Mouse (Mus musculus) thymus, adult 18-20 months (tissue): ENCODE measurements around the gene Zfand4.
"Not testable (repeated sequence)": the region's sequence is repeated elsewhere in the genome, so short reads cannot be mapped to it uniquely, and the experiment has no call there.

Experiments used
- DNase-seq, 2 experiments: peaks; one replicate each; pipeline ENCODE4 v3.0.0; 2022; ENCODE audit warnings: mixed read lengths in 2 of 2

The Zfand4 gene

DNA sequence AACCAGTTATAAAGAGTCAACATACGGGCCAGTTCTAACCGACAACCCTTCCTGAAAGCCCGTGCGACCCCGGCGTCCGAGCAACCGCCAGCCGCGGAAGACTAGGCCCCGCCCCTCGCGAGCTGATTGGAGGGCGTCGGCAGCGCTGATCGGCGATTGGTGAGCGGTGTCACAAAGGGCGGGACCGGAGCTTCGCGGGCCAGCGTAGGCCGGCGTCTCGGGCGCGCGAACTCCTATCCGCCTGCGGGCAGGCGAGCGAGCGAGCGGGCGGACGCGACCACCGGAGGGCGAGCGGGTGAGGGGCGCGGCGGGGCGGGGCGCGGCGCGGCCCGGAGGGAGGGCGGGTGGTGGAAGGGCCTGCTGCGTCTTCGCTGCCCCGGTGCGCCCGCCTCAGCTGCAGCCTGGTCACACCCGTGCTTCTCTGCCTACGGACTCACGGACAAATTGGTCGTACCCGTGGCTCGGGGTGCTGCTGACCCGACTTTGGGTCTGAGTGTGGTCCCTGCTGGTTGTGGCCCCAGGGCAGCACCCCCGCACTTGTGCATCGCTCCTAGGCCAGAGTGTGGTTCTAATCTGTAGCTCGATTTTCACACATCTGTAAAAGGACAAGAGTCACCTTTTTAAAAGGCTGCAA is at the start of gene Zfand4:
TSS of gene Zfand4 (plus strand) at position 205 of the 634 bp plus-strand sequence.
- DNase-seq = peak; percentile 87

DNA sequence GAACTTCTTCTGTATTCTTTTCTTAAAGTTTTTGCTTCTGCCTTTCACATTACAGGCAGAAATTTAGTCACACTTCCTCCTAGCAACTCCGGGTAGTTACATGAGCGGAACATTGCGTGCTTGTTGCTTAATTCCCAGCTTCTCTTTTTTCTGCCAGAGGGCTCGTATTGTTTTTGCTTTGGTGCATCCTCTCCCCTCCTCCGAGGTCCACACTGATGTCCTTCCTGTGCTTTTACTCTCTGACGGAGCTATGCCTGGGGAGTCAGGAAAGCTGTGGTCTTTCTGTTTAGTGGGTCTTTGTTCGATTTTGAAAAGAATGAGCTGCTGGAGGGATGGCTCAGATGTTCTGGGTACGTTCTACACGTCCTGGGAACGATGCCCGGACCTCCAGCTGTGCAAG is 36.3 kb upstream of the Zfand4 start:
- no peak for DNase-seq

DNA sequence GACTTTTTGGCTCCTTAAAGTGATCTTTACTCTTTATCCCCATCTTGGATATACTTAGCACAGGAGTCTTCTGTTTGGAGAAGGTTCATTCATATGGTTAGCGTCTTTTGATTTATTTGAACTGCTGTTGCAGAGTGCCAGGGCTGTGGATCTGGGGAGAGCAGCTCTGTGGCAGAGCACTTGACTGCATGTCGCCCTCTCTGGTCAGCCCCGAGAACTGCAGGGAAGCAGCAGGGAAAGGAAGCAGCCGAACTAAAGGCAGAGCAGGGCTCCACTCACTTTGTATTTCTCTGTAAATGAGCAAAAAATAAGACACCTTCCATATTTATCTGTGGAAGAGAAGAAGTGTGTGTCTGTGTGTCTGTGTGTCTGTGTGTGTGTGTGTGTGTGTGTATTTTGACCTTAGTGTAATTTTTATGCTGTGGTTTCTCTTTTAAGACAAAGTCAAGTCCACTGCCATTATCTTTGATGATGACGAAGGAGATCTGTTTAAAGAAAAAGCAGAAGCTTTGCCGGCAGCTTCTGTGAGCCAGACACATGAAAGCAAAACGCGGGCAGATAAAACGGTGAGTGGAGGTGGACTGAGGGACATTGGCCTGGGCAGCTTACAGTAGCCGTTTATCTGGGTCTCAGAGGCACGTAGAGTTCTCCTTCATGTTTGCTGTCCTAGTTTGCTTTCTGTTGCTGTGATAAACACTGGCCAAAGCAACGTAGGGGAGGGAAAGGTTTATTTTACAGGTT is 35.1 kb upstream of the Zfand4 start:
- DNase-seq = peak; percentile 18 to 22

DNA sequence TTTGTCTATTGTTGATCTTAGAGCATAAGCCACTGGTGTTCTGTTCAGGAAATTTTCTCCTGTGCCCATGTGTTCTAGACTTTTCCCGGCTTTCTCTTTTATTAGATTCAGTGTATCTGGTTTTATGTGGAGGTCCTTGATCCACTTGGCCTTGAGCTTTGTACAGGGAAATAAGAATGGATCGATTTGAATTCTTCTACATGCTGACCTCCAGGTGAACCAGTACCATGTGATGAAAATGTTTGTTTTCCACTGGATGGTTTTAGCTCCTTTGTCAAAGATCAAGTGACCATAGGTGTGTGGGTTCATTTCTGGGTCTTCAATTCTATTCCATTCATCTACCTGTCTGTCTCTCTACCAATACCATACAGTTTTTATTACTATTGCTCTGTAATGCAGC is 29.2 kb upstream of the Zfand4 start:
- not testable (repeated sequence) for DNase-seq

DNA sequence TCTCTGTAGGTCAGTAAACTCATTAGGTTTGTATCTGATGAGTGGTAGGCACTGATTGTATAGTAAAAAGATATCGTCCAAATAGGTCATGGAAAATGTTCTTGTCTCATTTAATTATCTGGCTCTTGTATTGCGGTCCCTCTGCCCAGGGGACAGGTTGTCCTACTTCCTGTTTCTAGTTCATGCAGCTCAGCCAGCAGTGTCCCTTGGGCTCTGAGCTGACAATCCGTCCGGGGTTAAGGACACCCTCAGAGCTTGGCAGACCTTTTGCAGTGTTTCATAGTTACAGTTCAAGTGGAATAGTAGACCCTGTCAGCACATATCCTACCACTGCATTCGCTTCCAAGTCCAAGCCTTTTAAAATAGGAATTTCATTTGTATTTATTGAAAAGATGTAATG is 28.7 kb upstream of the Zfand4 start:
- no peak for DNase-seq

DNA sequence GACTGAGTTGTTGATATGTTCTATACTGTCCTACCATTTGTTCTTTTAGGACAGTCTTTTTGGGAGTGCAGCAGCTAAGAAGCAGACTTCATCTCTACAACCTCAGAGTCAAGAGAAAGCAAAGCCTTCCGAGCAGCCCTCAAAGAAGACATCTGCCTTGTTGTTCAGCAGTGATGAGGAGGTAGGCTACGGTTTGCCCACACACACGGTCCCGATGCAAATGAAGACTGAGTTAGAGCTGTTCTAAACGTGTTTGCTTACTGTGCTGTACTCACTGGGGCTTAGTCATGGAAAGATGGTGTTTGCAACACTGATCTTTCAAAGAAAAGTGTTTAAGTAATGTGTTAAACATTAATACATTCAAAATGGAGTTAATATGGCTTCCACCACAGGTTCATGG is 25.9 kb upstream of the Zfand4 start:
- no peak for DNase-seq

DNA sequence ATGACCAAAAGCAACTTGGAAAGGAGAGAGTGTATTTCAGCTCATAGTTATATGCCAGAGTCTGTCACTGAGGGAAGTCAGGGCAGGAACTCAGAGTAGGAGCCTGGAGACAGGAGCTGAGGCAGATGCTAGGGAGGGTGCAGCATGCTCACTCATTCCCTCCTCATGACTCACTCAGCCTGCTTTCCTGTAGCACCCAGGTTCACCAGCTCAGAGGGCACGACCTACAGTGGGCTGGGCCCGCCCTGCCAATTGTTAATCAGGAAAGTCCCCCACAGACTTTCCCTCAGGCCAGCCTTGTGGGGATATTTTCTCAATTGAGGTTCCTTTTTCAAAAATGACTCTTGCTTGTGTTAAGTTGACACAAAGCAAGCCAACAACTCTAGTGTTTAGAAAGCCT is 23.7 kb upstream of the Zfand4 start:
- no peak for DNase-seq

DNA sequence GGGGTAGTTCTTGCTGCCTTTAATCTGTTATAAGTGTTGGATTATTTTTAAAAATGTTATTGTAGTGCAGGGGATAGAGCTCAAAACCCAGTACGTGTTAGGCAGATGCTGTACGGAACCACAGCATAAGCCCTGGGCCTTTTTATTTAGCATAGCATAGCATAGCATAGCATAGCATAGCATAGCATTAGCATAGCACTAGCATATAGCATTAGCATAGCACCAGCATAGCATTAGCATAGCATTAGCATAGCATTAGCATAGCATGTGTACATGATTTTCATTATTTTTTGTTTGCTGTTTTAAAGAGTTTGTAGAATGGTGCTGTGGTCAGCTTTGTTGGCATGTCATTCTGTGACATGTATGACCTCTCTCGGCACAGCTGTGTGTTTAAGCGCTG is 4.4 kb upstream of the Zfand4 start:
- no peak for DNase-seq

DNA sequence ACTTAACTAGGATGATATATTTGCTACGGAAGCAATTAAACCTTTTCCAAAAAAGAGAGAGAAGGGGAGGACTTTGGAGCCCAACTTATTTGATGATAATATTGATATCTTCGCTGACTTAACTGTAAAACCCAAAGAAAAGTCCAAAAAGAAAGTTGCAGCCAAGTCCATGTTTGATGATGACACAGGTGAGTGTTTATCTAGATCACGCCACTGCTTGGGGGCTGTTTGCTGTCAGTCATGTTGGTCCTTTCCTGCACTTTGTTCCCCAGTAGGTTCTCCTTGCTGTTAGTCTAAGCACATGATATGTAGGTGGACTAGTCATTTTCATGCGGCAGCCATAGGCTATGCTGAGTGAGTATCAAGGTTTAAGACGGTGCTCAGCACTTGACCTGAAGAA is 3.5 kb upstream of the Zfand4 start:
- DNase-seq = no peak

DNA sequence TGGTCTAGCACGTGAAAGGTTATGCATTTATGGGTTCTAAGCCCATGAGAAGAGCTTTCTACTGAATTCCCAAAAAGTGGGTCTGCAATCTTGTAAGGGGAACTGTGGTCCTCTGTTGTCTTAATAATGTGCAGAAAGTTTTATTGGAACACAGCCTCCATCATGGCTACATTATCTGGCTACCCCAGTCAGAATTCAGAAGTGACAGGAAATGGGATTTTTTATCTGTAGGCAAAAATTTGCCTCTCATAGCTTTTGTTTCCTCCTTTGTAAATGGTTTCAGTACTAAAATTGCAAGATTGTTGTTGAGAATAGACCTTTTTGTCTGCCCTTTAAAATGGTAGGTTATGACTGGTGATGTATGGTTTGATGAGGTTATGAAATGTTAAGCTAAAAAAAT is 1.2 kb upstream of the Zfand4 start:
- DNase-seq = no peak

DNA sequence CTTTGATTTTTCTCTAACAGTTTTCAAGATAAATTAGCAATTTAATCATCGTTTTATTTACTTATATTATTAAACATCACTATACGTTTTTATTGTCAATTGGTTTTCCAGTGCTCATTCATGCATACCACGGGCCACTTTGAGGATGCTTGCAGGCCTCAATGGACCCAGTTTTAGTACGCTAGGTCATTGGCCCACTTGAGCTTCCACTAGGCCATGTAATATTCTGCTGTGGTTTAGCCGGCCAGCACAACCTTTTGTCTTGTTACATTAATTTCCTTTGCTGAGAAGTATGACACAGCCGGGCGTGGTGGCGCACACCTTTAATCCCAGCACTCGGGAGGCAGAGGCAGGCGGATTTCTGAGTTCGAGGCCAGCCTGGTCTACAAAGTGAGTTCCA is 814 bp downstream of the Zfand4 start:
- DNase-seq = no peak

DNA sequence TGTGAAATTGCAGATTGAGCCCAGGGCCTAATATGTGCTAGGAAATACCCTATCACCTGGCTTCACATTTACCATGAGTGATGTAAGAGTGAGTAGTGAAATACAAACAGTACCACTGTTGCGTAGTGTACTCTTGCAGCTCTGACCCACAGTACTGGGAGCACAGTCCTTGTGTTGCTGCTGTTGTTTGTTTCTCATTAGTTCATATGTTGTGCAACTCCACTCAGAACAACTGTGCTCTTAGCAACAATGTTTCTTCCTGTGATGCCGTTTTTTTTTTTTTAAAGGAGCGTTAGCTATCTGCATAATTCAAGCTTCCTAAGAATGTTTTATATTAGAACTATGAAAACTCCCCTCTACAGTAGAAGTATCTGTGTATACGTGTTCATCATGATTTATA is 1.6 kb downstream of the Zfand4 start:
- DNase-seq = no peak

DNA sequence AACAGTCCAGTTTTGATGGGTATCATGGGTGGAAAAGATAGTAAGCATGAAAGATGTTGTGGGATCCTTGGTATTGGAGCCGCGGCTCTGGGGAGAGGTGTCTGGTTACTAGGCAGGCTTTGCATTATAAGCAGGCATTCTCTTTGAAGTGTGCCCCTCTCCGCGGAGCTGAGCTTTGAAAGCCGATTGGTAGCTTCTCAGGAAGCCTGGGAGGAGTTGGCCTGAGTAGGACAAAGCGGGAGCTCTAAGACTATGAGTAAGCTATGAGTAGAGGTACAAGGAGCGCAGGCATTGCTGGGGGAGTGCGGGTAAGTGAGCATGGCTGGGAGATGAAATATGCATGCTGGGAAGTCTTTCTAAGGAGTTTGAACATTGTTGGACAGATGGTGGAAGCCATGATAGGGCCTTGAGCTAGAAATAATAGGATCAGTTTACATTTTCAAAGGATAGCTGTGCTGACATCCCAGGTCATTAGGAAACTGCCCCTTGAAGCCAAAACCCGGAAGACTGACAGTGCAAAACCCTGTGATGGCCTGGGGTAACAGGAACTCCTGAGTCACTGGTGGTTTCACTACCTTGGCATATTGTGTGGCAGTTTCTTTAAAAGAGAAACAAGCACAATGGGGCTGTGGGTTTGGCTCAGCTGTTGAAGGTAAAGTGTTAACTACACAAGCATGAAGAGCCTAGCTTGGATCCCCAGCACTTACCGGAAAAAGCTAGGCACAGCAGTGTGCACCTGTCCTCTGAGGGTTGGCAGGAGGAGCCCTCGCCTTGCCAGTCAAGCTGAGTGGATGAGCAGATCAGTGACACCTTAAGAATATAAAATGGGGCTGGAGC is 2.5 kb downstream of the Zfand4 start:
- DNase-seq = peak; percentile 25 to 52

DNA sequence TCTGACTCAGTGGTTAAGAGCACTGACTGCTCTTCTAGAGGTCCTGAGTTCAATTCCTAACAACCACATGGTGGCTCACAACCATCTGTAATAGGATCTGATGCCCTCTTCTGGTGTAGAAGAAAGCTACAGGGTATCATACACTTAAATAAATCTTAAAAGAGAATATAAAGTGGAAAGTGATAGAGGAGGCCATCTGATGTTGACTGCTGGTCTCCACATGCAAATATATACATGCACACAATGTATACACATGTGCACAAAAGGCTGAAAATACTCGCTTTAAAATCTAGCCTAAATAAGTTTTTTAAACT is 3.0 kb downstream of the Zfand4 start:
- DNase-seq = no peak

DNA sequence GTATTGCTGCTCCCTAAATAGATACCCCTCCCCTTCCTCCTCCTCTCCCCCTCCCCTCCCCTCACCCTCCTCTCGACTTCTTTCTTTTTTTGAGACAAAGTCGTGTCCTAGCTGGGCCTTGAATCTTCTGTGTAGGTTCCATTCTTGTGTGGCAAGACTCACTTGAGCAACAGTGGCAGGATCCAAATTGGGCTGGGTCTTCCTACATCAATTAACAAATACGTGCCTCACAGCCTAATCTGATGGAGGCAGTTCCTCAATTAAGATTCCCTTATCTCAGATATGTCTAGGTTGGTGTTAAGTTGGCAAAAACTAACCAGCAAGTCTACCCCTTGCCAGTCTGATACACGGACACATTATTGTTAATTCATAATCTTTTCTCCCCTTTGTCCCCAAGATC is 11.7 kb downstream of the Zfand4 start:
- no peak for DNase-seq

DNA sequence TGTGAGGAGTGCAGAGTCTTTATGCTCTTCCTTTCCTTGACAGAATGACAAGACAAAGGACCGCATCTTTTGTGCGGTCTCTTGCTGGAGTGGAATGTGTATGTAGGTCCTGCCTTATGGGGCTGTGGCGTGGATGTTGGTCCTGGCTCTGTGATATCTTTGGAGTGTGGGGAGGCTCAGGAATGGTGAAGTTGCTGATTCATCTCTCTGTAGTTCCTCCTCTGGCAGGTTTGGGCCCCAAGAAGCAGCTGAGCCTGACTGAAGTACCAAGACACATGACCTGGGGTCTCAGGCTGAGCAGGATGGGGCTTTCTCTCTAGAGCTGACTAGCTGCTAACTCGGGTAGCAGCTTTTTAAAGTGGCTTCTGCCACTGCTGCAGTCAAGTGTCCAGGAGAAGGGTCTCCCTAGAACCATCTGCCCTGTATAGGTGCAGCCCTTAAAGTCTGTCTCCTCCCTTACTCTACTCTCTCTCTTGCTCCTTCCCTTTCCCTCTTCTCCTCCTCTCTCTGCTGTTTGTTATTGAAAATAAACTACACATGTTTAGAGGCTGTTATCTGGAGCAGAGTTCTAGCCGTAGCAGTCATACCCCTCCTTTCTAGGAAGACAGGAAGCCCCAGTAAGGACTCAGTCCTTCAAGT is 14.8 kb downstream of the Zfand4 start:
- DNase-seq = no peak

DNA sequence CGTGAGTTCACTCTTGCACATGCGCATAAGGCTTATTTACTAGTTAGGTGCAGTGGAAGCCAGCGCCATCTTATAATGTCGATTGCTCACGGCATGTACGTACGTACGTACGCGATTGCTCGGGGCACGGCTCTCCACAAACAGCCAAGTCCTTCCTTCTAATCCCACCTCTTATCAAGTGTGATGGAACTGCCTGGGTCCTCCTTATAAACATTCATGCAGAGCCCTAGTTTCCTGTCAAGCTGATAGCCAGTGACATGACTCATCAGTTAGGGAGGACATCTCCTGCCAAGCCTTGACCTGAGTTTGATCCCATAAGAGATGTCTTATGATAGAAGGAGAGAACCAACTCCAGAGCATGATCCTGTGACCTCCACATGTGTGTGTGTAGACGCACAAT is 17.0 kb downstream of the Zfand4 start:
- no peak for DNase-seq

DNA sequence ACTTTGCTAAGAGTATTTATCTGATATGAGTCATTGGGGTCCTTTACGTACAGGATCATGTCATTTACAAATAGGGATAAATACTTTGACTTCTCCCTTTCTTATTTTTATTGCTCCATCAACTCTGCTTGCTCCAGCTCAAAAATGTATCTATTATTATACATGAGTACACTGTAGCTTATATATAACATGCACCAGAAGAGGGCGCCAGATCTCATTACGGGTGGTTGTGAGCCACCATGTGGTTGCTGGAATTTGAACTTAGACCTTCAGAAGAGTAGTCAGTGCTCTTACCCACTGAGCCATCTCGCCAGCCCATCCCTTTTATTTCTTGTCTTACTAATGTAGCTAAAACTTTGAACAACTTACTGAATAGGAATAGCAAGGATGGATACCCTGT is 18.5 kb downstream of the Zfand4 start:
- DNase-seq = peak in 1 of 2 experiments; percentile 9

DNA sequence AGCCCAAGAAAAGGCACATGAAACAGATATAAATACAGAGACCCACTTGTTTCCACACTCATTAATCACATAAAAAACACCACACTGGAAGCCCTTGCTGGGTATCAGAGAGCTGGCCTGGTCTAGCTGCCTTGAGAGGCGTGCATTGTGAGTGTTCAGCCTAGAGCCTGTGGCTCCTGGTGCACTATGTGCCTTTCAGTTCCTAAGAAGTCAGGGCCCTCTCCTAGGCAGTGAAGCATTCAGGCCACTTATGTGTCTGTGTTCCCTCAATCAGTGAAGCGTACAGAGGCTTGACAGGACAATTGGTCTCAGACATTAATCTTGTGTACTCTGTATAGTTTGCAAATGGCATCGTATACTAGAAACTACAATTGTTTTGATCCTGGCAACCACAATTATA is 19.3 kb downstream of the Zfand4 start:
- no peak for DNase-seq

DNA sequence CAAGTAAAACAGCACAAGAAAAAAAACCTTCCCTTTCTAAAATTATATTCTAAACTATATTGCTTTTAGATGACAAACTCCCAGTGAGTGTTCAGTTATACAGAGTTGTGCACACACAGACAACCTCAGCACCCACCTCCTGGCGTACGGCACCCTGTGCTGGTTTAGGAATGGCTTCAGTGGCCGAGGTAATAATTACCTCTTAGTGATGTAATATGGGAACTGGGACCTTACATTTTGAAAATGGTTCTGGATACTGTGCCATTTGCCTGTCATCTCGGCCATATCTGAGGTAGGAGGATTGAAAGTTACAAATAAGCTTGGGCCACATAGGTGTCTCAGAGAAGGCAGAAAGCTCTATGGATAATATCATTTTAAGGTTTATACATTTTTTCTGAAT is 22.3 kb downstream of the Zfand4 start:
- no peak for DNase-seq

DNA sequence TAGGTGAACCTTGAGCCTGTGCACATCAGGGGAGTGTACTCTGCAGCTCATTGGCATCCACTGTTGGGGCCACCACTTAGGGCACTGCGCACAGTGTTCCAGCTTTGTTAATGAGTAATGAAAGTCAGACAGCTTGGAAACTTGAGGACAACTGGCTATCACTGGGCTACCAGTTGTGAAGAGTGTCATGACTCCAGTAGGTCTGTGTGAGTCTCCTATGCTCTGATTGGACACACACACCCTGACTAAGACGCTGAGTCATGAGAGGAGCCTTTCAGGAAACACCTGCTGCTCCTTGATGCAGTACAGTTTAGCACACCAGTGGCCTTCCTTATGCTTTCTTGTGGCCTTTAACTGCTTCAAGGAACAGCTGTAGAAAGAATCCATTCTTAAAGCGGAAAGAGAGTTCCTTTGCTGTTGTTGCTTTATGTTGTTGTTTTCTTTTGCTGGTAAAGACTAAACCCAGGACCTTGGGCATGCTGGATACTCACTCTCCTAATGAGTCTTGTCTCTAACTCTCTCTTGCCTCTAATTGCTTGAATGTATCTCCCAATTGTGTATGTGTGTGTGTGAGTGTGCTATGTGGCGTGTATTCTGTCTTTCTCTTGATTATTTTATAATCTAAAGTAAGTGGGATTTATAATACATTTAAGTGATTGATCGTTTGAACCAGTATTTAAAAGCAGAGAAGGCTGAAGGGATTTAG is 23.0 kb downstream of the Zfand4 start:
- peak; percentile 43 to 77 for DNase-seq

DNA sequence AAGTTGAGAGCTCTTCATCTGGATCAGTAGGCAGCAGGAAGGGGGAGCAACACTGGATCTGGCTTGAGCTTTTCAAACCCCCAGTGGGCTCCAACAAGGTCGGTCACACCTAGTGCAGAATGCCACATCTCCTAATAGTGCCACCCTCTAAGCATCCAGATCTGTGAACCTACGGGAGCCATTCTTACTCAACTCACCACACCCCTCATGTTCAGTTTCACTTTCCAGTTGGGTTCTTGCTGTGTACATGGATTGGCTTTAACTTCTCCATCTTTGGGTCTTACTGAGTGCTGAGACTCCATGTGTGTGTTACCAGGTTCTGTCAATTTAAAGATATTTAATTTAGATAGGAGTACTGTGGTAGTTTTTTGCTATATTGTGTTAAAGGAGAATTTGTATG is 47.4 kb downstream of the Zfand4 start:
- no peak for DNase-seq

DNA sequence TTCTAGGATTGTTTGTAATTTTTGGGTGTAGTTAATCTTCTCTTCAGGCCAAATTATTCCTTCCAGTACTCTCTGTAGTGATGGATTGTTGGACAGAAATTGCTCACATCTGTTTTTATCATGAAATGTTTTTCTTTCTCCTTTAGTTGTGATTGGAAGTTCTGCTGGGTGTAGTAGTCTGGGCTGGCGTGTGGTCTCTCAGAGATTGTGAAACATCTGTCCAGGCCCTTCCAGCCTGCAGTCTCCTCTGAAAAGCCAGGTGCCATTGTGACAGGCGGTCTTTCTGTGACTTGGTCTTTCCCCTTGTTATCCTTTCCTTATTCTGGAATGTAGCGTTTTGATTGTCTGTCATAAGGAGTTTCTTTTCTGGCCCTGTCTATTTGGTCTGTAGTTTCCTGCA is 55.2 kb downstream of the Zfand4 start:
- no peak for DNase-seq
